Mouse (Mus musculus): ENCODE measurements around the gene Utp4. TPM values are rescaled to one million over a fixed set of nuclear protein-coding genes. Genes with fewer than 3 reads are reported as not detected.

Utp4 gene
- total RNA-seq, 1 experiment: 118 TPM

GRCm38 (mm10) chr8:106862845-106863244, 30.6 kb upstream of the Utp4 start:
- H3K36me3 ChIP-seq (ENCODE audit: control insufficient read depth, insufficient read depth, low read length, poor library complexity, severe bottlenecking): no peaks in the 10 kb centered on the region
- H3K9me3 ChIP-seq (ENCODE audit: control insufficient read depth, insufficient read depth, low read depth, low read length): no peaks in the 10 kb centered on the region
- in situ Hi-C loops (cut with MboI; ENCODE audit: low sequenced_read_pairs in 2 of 2, unreplicated experiment in 2 of 2): no loop called here
- TF ChIP-seq CHD2 (IDR thresholded peaks at IDR 0.05; ENCODE audit: low read depth, low read length) (no peak), ZC3H11A (IDR thresholded peaks at IDR 0.05; ENCODE audit: borderline replicate concordance, low read depth, low read length) (no peak), ZNF384 (IDR thresholded peaks at IDR 0.05; ENCODE audit: low read depth, low read length) (no peak), HCFC1 (IDR thresholded peaks at IDR 0.05; ENCODE audit: borderline replicate concordance, insufficient read depth, low read length) (no peak), MAFK (IDR thresholded peaks at IDR 0.05; ENCODE audit: insufficient read depth, low read depth, low read length) (no peak)
- no peak overlapping the region for H3K9ac ChIP-seq (ENCODE audit: insufficient read depth, low read depth, low read length, poor library complexity, severe bottlenecking)
- no peak overlapping the region for H3K4me3 ChIP-seq (ENCODE audit: insufficient read depth in 1 of 2, low read depth in 1 of 2, low read length in 2 of 2, poor library complexity in 1 of 2, severe bottlenecking in 1 of 2)
- H3K27ac ChIP-seq (ENCODE audit: insufficient read depth, low read depth, low read length, poor library complexity, severe bottlenecking): no peak overlapping the region
- H3K4me1 ChIP-seq (ENCODE audit: control insufficient read depth in 2 of 2, insufficient read depth in 2 of 2, low read length in 2 of 2, poor library complexity in 1 of 2): peaks cover 0 to 5% of the 10 kb centered on the region in 2 experiments; a peak in 1 of 4 replicates
- DNase-seq (ENCODE audit: low read depth, low spot score): no peak

DNA sequence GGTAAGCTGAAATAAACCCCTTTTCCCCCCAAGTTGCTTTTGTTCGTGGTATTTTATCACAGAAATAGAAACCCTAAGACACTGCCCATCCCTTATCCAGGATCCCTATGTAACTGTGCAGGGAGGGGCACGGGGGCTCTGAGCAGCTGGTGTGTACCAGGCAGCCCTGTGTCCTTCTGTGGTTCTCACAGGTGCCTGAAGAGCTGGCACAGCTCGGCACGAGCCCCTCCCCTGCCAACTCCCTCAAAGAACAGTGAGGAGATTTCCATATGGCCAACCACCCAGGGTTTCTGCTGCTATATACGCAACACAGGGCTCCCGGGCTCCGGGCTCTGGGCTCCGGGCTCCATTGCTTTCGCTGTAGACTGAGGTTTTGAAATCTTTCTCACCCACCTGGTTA, 28.1 kb upstream of the Utp4 start:
- Histone ChIP-seq H3K36me3 (ENCODE audit: control insufficient read depth, insufficient read depth, low read length, poor library complexity, severe bottlenecking) (no peaks in the 10 kb centered on the region), H3K9ac (ENCODE audit: insufficient read depth, low read depth, low read length, poor library complexity, severe bottlenecking) (no peak overlapping the region), H3K9me3 (ENCODE audit: control insufficient read depth, insufficient read depth, low read depth, low read length) (no peaks in the 10 kb centered on the region), H3K4me1 (ENCODE audit: control insufficient read depth in 2 of 2, insufficient read depth in 2 of 2, low read length in 2 of 2, poor library complexity in 1 of 2) (peaks cover 7 to 15% of the 10 kb centered on the region in 2 experiments; a peak in 3 of 4 replicates), H3K27ac (ENCODE audit: insufficient read depth, low read depth, low read length, poor library complexity, severe bottlenecking) (no peak overlapping the region), H3K4me3 (ENCODE audit: insufficient read depth in 1 of 2, low read depth in 1 of 2, low read length in 2 of 2, poor library complexity in 1 of 2, severe bottlenecking in 1 of 2) (no peak overlapping the region)
- TF ChIP-seq ZC3H11A (IDR thresholded peaks at IDR 0.05; ENCODE audit: borderline replicate concordance, low read depth, low read length) (no peak), CHD2 (IDR thresholded peaks at IDR 0.05; ENCODE audit: low read depth, low read length) (no peak), MAFK (IDR thresholded peaks at IDR 0.05; ENCODE audit: insufficient read depth, low read depth, low read length) (no peak), HCFC1 (IDR thresholded peaks at IDR 0.05; ENCODE audit: borderline replicate concordance, insufficient read depth, low read length) (no peak), ZNF384 (IDR thresholded peaks at IDR 0.05; ENCODE audit: low read depth, low read length) (no peak)
- in situ Hi-C loops (cut with MboI; ENCODE audit: low sequenced_read_pairs in 2 of 2, unreplicated experiment in 2 of 2): no loop called here
- DNase-seq (ENCODE audit: low read depth, low spot score): no peak

DNA sequence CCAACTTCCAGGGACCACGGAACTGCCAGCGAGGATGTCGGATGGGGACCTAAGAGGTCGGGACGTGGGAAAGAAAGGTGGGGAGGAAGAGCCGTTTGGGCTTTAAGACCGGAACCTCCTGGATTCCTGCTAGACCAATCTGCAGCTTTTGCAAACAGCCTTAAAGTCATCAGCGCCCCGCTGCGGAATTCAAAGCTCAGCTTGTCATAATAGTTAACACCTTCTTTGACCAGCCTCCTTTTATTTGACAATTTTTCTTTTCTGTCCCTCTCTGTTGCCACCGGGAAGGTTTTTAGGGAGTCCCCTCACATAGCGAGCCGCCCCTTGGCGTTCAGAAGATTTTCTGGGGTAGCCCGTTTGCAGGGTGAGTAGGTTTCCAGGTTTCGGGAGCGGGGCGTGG, 23.4 kb upstream of the Utp4 start, which contains the start of gene Has3:
Gene Has3 (plus strand): TSS at position 192 of the 400 bp plus-strand sequence.
- peaks cover 7 to 28% of the 10 kb centered on the region in 2 experiments; a peak in 3 of 4 replicates for H3K4me1 ChIP-seq (ENCODE audit: control insufficient read depth in 2 of 2, insufficient read depth in 2 of 2, low read length in 2 of 2, poor library complexity in 1 of 2)
- H3K27ac ChIP-seq (ENCODE audit: insufficient read depth, low read depth, low read length, poor library complexity, severe bottlenecking): no peak within 1 kb of the TSS
- no peak for TF ChIP-seq HCFC1 (IDR thresholded peaks at IDR 0.05; ENCODE audit: borderline replicate concordance, insufficient read depth, low read length)
- TF ChIP-seq CHD2 (IDR thresholded peaks at IDR 0.05; ENCODE audit: low read depth, low read length): no peak
- no peak for TF ChIP-seq ZC3H11A (IDR thresholded peaks at IDR 0.05; ENCODE audit: borderline replicate concordance, low read depth, low read length)
- no peak for TF ChIP-seq ZNF384 (IDR thresholded peaks at IDR 0.05; ENCODE audit: low read depth, low read length)
- no peak for TF ChIP-seq MAFK (IDR thresholded peaks at IDR 0.05; ENCODE audit: insufficient read depth, low read depth, low read length)
- peaks cover 7% of the 10 kb centered on the region; the same call in 1 of the 2 replicates for H3K36me3 ChIP-seq (ENCODE audit: control insufficient read depth, insufficient read depth, low read length, poor library complexity, severe bottlenecking)
- H3K9ac ChIP-seq (ENCODE audit: insufficient read depth, low read depth, low read length, poor library complexity, severe bottlenecking): peak within 1 kb of the TSS; percentile 67
- DNase-seq (ENCODE audit: low read depth, low spot score): peak; percentile 34
- no peaks in the 10 kb centered on the region for H3K9me3 ChIP-seq (ENCODE audit: control insufficient read depth, insufficient read depth, low read depth, low read length)
- in situ Hi-C loops (cut with MboI; ENCODE audit: low sequenced_read_pairs in 2 of 2, unreplicated experiment in 2 of 2): no loop called here
- peak within 1 kb of the TSS; percentile 68 to 77 for H3K4me3 ChIP-seq (ENCODE audit: insufficient read depth in 1 of 2, low read depth in 1 of 2, low read length in 2 of 2, poor library complexity in 1 of 2, severe bottlenecking in 1 of 2)

DNA sequence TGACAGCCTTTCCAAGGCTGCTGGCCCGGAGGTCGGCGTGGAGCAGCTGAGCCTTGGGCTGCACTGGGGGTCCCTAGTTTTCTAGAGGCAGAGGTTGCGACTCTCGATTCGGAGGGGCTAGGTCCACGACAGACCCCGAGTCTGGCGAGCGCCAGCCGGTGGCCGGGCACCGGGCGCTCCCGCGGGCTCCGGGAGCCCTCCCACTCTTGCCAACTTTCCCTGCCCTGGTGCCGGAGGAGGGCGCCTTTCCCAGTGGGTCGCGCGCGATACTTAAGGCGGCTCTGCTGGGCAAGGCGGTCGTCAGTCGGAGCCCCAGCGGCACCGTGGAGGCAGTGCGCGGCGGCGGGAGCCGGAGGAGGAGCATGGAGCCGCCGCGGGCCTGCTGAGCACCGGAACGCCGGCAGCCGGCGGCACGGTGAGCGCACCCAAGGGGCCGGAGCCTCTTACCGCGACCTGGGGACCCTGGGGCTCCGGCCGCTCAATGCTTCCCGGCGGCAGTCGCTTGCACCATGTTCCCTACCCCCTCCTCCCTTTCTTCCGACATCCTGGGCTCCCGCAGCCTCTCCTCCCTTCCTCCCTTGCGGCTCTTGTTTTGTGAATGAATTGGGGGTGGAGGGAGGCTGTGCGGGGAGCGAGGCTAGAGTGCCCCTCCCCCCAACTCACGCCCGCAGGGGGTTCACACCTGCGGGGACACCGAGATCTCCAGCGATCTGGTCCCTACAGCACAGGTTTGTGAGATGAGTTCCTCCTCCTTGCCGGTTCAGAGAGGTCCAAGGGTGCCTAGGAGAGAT, 22.7 kb upstream of the Utp4 start:
- Histone ChIP-seq H3K36me3 (ENCODE audit: control insufficient read depth, insufficient read depth, low read length, poor library complexity, severe bottlenecking) (peaks cover 7% of the 10 kb centered on the region; the same call in 1 of the 2 replicates), H3K9ac (ENCODE audit: insufficient read depth, low read depth, low read length, poor library complexity, severe bottlenecking) (peak overlapping the region; percentile 67), H3K4me3 (ENCODE audit: insufficient read depth in 1 of 2, low read depth in 1 of 2, low read length in 2 of 2, poor library complexity in 1 of 2, severe bottlenecking in 1 of 2) (peak overlapping the region; percentile 68 to 77), H3K4me1 (ENCODE audit: control insufficient read depth in 2 of 2, insufficient read depth in 2 of 2, low read length in 2 of 2, poor library complexity in 1 of 2) (peaks cover 7 to 28% of the 10 kb centered on the region in 2 experiments; a peak in 3 of 4 replicates), H3K9me3 (ENCODE audit: control insufficient read depth, insufficient read depth, low read depth, low read length) (no peaks in the 10 kb centered on the region), H3K27ac (ENCODE audit: insufficient read depth, low read depth, low read length, poor library complexity, severe bottlenecking) (no peak overlapping the region)
- peak; percentile 62 for DNase-seq (ENCODE audit: low read depth, low spot score)
- in situ Hi-C loops (cut with MboI; ENCODE audit: low sequenced_read_pairs in 2 of 2, unreplicated experiment in 2 of 2): no loop called here
- TF ChIP-seq HCFC1 (IDR thresholded peaks at IDR 0.05; ENCODE audit: borderline replicate concordance, insufficient read depth, low read length) (no peak), ZNF384 (IDR thresholded peaks at IDR 0.05; ENCODE audit: low read depth, low read length) (no peak), CHD2 (IDR thresholded peaks at IDR 0.05; ENCODE audit: low read depth, low read length) (no peak), ZC3H11A (IDR thresholded peaks at IDR 0.05; ENCODE audit: borderline replicate concordance, low read depth, low read length) (no peak), MAFK (IDR thresholded peaks at IDR 0.05; ENCODE audit: insufficient read depth, low read depth, low read length) (no peak)

All from ES-E14 (cell line).